Mouse (Mus musculus): ENCODE results near the gene Pam16. TPM values are rescaled to one million over a fixed set of nuclear protein-coding genes. Genes with fewer than 3 reads are reported as not detected.

Gene Pam16
- 100 to 1,000 TPM; 108 to 113 TPM for total RNA-seq (2021)
- long read RNA-seq, experiment 1, transcript Pam16-201 (5 exons, 596 nt): major isoform, 90 of 91 reads
- long read RNA-seq, experiment 1, partial matches to known transcripts: 0 of 91 reads
- long read RNA-seq, experiment 1, other reads (novel, unspliced or antisense): 1 of 91 reads
- long read RNA-seq, experiment 2, transcript Pam16-201 (5 exons, 596 nt): major isoform, 57 of 61 reads
- long read RNA-seq, experiment 2, partial matches to known transcripts: 0 of 61 reads
- long read RNA-seq, experiment 2, other reads (novel, unspliced or antisense): 4 of 61 reads

DNA sequence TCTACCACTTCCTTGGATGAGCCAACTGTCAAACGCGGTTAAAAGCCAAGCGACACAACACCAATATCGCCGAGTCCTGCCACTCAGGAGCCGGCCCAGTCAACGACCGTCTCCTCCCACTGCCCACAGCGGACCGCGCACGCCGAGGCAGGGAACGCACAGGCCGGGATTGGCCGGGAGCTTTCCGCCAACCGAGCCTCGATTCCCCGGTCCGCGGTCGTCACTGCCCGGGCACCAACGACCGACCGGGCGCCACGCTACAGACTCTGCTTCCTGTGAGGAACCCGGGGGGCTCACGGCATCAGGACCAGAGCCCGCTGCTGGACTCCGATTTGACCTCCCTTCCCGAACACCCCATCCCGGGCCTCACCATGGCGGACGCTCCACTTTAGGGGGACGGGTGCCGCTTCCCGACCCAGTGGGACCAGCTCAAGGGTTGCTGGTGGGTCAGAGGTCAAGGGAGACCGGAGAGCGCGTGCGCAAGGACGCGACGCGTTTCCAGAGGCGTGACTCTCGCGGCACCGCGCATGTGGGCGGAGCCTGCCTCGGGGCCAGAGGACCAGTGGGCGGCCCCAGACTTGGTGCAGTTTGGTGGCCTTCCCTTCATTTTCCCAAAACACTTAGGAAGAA is at the start of gene Pam16:
TSS of gene Pam16 (minus strand) at position 508 of the 630 bp plus-strand sequence.
- DNase-seq (ENCODE audit: low spot score): peak; percentile 94

DNA sequence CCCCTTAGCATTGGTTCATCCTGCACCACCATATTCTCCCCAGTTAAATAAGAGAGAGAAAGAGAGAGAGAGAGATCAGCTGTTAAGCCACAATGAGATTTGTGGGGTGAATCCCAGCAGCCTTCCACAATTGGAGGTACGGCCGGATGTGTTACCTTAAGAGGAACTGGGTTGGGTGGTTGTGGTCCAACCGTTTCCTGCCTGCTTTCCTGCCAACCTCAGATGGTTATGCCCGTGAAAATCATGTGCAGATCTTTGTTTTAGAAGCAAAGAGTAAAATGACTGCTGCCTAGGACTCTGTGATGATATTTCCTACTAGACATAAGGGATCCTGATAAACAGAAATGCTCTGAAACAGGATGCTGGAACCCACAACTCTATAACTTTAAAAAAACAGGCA is 49.3 kb upstream of the Pam16 start:
- no peak for DNase-seq (ENCODE audit: low spot score)

DNA sequence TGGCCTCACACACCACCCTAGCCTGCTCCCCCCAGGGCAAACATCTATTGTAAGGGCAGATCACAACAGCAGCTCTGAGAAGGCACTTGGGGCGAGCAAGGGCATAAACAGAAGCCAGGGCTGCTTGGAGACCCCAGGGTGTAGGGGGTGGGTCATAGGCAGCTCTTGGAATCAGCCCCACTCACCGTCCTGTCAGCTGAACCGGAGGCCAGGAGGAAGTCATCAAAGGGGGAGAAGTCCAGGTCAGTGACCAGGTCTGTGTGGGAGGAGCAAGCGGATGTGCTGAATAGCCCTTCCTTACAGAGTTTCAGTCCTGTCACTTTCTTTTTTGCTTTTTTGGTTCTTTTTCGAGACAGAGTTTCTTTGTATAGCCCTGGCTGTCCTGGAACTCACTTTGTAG is 45.5 kb upstream of the Pam16 start:
- no peak for DNase-seq (ENCODE audit: low spot score)

DNA sequence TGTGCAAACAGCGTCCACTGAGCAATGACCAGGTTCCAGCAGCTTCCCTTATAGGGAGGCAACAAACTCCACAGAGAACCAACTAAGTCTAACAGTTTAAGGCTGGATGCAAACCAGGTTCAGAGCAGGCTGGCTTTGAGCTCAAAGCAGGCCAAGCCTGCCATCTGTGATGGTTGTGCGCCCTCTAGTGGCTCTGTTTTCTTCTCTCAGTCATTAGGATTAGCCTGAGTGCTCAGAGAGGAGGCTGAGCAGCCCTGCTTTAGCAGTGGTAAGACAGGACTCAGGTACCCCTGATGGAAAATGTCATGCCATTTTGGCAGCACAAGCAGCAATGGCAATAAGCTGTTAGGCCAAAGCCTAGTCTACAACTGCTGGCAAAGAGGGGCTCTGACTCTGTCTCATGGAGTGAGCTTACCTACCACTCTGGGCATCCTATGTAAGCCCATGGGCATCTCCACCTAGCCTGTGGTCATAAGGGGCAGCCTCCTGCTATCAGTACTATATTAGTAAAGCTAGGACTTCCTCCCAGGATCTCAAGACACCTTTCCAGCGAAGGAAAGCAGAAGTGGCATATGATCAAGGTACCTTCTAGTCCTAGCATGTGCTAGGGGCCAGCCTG is 42.5 kb upstream of the Pam16 start:
- DNase-seq (ENCODE audit: low spot score): peak; percentile 90

DNA sequence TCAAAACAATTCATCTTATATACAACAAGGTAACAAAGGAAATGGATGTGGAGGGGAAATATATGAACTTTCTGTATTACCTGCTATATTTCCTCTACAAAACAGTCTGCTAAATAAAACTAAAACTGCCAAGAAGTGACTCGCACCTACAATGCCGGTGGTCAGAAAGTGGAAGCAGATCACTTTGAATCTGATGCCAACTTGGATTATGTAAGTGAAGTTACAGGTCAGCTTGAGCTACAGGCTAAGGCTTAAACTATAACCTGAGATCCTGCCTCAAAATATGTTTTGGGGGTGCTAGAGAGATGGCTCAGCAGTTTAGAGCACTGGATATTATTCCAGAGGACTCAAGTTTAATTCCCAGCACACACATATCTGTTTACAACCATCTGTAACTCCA is 40.9 kb upstream of the Pam16 start:
- no peak for DNase-seq (ENCODE audit: low spot score)

DNA sequence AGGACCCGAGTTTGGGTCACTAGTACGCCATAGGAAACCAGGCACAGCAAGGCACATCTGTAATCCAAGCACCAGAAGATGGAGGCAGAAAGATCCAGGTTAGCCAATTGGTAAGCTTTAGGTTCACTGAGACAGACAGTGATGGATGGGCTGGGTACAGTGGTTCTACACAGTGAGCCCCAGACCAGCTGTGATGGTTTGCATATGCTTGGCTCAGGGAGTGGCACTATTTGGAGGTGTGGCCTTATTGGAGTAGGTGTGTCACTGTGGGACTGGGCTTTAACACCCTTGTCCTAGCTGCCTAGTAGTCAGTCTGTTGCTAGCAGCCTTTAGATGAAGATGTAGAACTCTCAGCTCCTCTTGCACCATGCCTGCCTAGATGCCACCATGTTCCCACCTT is 39.0 kb upstream of the Pam16 start:
- no peak for DNase-seq (ENCODE audit: low spot score)

DNA sequence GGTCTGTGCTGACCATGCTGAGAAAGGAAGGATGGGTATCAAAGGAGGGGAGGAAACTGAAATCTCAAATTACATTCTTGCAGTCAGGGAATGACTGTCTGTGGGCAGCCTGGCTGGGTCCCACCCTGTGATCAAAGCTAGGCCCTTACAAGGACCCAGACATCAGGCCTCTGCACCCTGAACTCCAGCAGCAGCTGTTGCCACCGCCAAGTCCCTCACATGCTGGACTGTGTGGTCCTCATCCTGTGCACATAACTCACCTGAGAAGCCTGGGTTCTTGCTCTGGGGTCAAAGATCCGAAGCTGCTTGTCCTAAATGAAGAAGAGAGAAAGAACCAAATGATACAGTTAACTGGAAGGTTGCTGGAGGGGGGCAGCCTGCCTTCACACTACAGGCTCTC is 36.8 kb upstream of the Pam16 start:
- no peak for DNase-seq (ENCODE audit: low spot score)

DNA sequence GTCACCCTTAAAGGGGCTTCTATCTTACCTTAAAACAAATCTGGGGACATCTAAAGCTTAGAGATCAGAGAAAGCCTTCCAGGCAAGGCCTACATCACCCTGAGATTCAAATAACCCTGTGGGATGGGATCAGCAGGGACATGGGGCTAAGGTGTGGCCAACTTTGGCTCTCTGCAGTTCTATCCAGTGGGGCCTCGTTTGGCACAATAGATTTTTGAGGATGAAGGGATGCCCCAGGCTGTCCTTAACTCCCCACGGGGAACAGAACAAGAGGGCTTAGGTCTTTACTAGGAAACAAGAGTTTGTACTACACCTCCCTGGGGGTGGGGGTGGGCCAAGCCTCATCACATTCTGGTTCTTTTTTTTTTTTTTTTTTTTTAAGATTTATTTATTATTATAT is 34.5 kb upstream of the Pam16 start:
- no peak for DNase-seq (ENCODE audit: low spot score)

DNA sequence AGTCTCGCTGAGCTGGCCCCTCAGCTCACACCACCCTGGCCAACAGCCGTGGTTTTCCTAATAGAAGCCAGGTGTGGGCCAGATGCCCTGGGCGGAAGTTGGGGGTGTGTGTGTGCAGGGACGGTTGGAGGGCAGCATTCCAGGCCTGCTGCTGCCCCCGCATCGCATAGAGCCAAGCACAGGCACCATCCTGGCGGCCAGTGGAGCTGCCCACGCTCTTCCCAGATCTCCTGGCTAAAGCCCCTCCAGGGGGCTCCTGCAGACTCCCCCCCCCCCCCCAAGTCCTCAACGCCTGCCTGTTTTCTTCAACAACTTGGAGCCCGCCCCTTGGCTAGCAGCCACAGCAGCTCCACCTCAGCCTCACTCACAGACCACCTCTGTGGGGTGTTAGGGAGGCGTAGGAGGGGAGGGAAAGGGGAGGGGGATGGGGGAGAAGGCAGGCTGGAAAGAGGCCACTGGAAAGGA is 34.0 kb upstream of the Pam16 start:
- no peak for DNase-seq (ENCODE audit: low spot score)

DNA sequence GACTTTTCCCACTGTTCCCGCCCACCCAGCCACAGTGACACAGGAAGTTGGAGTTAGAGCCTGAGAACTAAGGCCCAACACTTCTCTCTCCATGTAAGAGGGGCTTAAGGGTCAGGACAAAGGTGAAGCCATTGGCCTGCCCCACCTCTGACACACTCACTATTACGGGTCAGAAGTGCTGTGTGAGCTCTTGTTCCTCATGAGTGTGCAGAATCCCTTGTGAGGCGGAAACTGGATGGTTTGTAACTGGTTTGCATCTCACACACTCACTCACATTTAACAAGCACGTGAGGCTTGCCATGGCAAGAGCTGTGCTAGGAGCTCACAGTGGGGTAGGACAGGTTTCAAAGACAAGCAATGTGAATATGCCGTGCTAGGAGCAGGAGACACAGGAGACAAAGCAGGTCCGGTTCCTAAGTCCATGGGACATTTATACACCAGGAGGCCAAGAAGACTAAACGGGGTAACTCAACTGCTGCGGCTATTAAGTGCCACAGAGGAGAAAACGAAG is 31.8 kb upstream of the Pam16 start:
- no peak for DNase-seq (ENCODE audit: low spot score)

DNA sequence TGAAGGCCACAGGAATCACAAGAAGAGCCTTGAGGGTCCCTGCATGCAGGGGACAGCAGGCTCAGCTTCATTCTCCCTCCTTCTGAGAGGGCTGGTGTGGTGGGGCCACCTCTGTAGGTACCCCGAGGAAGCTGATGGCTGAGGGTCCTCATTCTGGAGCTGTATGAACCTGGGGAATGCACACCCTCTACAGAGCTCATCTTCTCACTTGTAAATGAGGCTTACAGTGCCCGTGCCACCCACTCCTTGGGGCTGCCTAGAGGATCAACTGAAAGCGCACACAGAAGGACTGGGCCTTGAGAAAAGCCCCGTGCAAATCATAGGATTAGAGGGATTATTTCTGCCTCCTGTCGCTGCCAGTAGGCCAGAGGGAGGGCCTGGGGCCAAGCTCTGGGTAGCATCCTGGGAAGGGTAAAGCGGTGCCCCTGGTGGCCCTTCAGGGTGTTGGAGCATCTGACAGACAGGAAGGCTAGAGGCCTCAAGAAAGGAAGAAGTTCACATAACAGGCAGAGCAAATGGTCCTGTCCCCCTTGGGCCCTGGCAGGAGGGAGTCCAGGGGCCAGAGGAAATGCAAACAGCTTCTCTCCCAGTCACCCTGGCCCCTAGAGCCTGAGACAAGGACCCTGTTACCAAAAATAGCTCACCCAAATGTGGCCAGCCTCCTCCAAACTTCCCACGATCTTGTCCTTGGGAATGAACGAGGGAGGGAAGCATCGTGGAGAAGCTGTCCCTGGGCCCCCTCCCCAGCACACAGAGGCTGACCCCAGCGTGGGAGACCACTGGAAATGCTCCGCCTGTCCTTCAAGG is 31.2 kb upstream of the Pam16 start:
- DNase-seq (ENCODE audit: low spot score): no peak

DNA sequence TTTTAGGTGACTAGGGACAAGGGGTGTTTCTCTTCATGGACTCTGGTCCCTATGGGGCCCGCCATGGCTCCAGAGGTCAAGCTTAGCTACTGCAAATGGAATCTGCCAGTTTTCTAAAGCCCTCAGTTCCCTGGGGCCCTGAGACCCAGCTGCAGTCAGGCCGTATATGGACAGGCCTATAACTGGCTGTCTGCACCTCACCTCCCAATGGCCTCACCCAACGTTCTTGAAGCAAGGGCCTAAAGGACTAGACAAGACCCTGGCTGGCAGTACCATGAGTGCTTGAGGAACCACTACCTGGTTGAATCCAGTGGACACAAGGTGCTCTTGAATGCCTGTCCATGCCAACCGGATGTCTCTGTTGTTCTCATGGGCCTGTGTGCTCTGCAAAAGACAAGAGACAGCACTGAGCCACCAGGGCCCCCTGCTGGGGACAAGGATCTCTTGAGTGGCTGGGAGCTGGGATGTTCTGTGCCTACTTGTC is 30.5 kb upstream of the Pam16 start:
- peak; percentile 44 for DNase-seq (ENCODE audit: low spot score)

DNA sequence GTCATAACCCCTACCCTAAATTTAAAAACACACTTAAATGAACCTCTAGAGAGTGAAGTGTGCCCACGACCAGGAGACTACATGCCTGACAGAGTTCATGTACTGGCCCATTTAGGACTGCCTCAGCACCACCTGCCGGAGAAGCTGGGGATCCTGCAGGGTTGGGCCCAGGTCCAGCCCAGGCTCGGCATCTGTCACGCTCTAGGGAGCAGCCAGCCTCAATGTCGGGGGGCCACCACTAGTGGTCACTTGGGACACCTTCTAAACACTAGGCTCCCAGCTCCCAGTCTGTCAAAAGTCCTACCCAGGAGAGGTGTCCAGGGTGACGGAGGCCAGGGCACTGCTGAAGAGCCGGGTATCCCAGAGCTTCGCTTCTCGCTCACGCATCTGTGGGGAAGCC is 29.9 kb upstream of the Pam16 start:
- DNase-seq (ENCODE audit: low spot score): no peak

DNA sequence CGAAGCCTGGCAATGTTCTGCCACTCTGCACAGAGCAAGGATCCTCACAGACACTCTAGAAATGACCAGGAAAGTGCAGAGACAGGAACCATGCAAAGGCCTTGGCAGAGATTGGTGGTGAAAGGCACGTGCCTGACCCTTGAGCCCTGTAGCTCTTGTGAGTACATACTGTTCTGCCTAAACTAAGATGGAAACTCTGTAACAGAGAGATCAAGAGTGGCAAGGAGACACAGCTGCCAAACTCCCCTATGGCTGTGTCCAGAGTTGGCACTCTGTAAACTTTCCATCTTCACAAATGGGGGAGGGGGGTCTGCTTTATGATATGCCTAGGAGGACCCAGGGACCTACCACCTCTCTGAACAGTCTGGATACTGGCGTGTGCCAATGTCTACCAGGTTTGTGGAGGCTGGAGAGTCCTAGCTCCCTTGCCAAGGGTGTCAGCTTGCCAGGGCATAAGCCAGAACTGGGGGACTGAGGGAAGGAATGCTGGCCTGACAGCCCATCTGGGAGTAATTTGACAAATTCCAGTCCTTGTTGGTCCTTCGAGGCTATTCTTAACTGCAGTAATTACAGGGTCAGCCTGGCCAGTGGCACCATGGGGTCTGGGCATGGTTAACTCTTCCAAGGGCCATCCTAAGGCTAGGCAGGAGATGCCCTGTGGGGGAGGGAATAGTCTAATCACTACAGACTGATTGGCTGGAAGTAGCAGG is 28.1 kb upstream of the Pam16 start:
- peak; percentile 61 for DNase-seq (ENCODE audit: low spot score)

DNA sequence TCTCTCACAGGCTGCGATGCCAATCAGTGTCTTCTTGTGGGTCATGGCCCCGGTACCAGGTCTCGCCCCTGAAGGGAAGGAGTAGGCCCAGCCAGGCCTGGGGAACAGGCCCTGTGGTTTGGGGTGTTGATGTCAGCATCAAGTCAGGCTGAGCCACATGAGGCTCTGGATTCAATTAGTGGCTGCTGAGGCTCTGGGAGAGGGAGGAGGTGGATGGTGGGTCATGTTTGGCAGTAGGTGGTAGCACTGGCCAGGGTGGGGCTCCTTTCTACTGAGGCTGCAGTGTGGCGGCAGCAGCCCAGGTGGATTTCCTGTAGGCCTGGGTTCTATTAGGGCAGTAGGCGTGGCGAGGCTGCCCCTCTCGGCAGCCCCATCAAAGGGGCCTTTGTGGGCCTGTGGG is 26.8 kb upstream of the Pam16 start:
- no peak for DNase-seq (ENCODE audit: low spot score)

DNA sequence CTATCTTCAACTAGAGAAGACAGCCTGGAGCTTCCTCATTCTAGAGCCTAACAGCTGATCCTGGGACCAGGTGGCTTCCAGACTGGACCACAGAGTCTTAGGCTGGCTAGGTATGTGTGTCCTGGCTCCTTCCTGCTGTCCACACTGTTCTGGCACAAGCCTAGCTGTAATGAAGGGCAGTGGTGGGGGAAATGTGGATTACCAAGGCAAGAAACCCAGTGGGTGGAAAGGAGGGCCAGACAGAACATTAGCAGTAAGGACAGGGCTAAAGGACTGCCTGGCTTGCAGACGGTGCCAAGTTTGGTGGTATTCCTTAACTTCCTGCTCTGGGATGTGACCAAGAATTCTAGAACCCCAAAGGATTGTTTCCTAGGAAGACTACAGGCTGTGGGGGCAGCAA is 26.3 kb upstream of the Pam16 start:
- no peak for DNase-seq (ENCODE audit: low spot score)

DNA sequence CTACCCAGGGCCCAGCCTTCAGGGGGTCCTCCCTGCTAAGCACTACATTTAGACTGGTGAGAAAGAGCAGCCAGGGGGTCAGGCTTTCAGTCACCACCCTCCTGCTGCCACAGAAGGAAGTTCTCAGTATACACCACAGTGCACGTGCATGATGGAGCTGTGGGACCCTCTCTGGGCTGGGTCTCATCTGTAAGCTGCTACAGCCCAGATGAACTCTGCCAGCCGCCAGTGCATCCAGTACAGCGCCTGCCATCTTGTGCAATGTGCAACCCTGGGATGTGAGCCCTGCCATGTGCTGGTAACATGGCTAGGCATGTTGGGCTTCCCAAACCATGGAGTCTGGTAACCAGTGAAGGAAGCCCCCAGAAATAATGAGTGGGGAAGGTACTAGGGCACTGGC is 25.4 kb upstream of the Pam16 start:
- DNase-seq (ENCODE audit: low spot score): no peak

DNA sequence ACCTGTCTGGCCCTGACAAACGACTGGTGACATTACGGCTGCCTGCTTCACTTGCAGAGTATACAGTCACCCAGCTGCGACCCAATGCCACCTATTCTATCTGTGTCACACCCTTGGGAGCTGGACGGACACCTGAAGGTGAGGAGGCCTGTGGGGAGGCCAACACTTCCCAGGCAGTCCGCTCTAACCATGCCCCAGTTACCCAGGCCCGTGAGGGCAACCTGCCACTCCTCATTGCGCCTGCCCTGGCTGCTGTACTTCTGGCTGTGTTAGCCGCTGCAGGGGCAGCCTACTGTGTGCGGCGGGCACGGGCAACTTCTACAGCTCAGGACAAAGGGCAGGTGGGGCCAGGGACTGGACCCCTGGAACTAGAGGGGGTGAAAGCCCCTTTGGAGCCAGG is 24.9 kb upstream of the Pam16 start:
- DNase-seq (ENCODE audit: low spot score): no peak

DNA sequence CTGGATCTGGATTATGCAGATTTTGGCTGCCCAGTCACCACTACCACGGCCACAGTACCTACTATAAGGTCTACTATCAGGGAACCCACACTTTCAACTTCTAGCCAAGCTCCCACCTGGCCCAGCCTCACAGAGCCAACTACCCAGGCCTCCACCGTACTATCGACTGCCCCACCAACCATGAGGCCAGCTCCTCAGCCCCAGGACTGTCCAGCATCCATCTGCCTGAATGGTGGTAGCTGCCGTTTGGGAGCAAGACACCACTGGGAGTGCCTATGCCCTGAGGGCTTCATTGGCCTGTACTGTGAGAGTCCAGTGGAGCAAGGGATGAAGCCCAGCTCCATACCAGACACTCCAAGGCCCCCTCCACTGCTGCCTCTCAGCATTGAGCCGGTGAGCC is 24.4 kb upstream of the Pam16 start:
- no peak for DNase-seq (ENCODE audit: low spot score)

DNA sequence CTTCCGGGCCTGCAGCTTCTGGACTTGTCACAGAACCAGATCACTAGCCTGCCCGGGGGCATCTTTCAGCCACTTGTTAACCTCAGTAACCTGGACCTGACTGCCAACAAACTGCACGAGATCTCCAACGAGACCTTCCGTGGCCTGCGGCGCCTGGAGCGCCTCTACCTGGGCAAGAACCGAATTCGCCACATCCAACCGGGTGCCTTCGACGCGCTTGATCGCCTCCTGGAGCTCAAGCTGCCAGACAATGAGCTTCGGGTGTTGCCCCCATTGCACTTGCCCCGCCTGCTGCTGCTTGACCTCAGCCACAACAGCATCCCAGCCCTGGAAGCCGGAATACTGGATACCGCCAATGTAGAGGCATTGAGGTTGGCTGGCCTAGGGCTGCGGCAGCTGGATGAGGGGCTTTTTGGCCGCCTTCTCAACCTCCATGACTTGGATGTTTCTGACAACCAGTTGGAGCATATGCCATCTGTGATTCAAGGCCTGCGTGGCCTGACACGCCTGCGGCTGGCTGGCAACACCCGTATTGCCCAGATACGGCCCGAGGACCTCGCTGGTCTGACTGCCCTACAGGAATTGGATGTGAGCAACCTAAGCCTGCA is 23.7 kb upstream of the Pam16 start:
- no peak for DNase-seq (ENCODE audit: low spot score)

All from gastrocnemius, adult 18-20 months (tissue).